Mouse (Mus musculus): ENCODE results near the gene Mmp15.
A peak's percentile ranks its signal among the peaks of the same experiment; 100 is the strongest.

DNA sequence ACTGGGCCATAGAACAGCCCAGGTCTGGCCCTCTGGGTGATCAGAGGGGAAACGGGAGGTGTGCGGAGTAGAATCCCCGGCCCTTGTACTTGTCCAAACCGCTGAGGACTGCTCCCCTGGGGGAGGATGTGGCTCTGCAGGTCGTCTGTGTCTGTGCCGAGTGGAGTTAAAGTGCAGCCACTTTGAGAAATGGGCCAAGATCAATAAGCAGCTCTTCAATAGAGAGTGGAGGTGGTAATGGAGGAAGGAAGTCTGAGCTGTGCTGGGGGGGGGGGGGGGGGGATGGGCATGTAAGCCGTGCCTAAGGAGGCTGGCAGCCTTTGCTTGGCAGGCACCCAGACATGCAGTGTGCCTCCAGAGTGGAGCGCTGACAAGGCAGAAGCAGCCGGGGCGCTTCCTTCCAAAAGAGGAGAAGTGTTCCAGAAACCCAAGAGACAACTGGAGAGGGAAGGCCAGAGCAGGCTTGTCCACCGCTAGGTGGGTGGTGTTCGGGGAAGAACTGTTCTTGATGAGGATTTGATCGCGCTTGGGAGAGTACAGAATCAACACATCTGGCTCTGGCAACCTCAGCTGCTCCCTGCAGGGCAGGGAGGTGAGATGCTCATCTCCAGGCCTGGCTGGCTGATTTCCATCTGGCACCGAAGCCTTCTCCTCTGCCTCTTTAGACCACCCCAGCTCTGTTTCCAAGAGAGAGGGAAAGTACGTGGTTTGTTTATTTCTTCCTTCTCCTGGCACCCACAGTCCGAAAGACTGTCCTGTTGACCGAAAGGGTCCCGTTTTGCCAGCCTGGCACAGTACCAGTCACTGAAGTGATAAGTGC is 3.0 kb upstream of the Mmp15 start:
- TF ChIP-seq CEBPB (IDR thresholded peaks at IDR 0.05; ENCODE audit: insufficient read depth, poor library complexity, severe bottlenecking) (no peak), POLR2A (IDR thresholded peaks at IDR 0.05; ENCODE audit: insufficient read length, low read depth) (no peak), SRF (IDR thresholded peaks at IDR 0.05; ENCODE audit: control insufficient read depth, insufficient read length, low read depth) (no peak), MYOG (IDR thresholded peaks at IDR 0.05; ENCODE audit: control insufficient read depth in 1 of 3, insufficient read depth in 1 of 3, insufficient read length in 2 of 3, low read depth in 2 of 3) (peak in 1 of 3 experiments; percentile 42), POLR2AphosphoS2 (IDR thresholded peaks at IDR 0.05; ENCODE audit: insufficient read length, low read depth) (peak; percentile 37), MAX (IDR thresholded peaks at IDR 0.05; ENCODE audit: low read depth) (no peak), USF1 (IDR thresholded peaks at IDR 0.05; ENCODE audit: low read depth) (no peak)
